Mouse (Mus musculus) left cerebral cortex, postnatal 25 days (tissue): ENCODE measurements around the gene Inmt. TPM values are rescaled to one million over a fixed set of nuclear protein-coding genes. Genes with fewer than 3 reads are reported as not detected.
"Not testable (repeated sequence)": the region's sequence is repeated elsewhere in the genome, so short reads cannot be mapped to it uniquely, and the experiment has no call there.

Experiments used
- DNase-seq, 2 experiments: peaks; one replicate each; pipeline ENCODE4 v3.0.0; 2022; ENCODE audit warnings: low spot score in 2 of 2, mixed read lengths in 1 of 2
- intact Hi-C: fragments of 180-260 bp; cut with DNase I; formaldehyde crosslinking; loops from one replicate; pipeline ENCODE4 v1.15.1; 2025
- total RNA-seq, 2 experiments: library from RNA; stranded (reverse); gene quantifications; 2 replicates each; pipeline ENCODE4 v1.2.3; 2021

Inmt gene
- total RNA-seq, result 1 to 10 TPM; 1.0 to 1.6 TPM

GRCm38 (mm10) chr6:55174741-55175181 is at the start of gene Inmt:
Inmt (minus strand) TSS chr6:55175043.
- intact Hi-C loops, result no loop called here
- DNase-seq, result no peak

- no peak for DNase-seq
- intact Hi-C loops, result no loop called here
Observed at GRCm38 (mm10) chr6:55223986-55224385, 49.1 kb upstream of the Inmt start.

GRCm38 (mm10) chr6:55218232-55218631 is 43.4 kb upstream of the Inmt start:
- intact Hi-C loops, result no loop called here
- no peak for DNase-seq

GRCm38 (mm10) chr6:55214541-55214940 is 39.7 kb upstream of the Inmt start:
- intact Hi-C loops, result no loop called here
- DNase-seq, result no peak

GRCm38 (mm10) chr6:55210423-55211365 is 35.9 kb upstream of the Inmt start:
- intact Hi-C loops, result no loop called here
- no peak for DNase-seq

- intact Hi-C loops, result no loop called here
- DNase-seq, result no peak
Observed at GRCm38 (mm10) chr6:55207786-55208185, 32.9 kb upstream of the Inmt start.

- no peak for DNase-seq
- intact Hi-C loops, result no loop called here
Observed at GRCm38 (mm10) chr6:55203931-55204330, 29.1 kb upstream of the Inmt start.

GRCm38 (mm10) chr6:55202913-55203910 is 28.4 kb upstream of the Inmt start, which contains the start of gene Mindy4:
Mindy4 (plus strand) TSS chr6:55203383.
- intact Hi-C loops, result no loop called here
- peak; percentile 85 to 93 for DNase-seq

GRCm38 (mm10) chr6:55199047-55199446 is 24.2 kb upstream of the Inmt start:
- no peak for DNase-seq
- intact Hi-C loops, result no loop called here

GRCm38 (mm10) chr6:55193171-55193570 is 18.3 kb upstream of the Inmt start:
- intact Hi-C loops, result no loop called here
- DNase-seq, result no peak

GRCm38 (mm10) chr6:55191537-55191936 is 16.7 kb upstream of the Inmt start:
- intact Hi-C loops, result no loop called here
- no peak for DNase-seq

- intact Hi-C loops, result no loop called here
- DNase-seq, result no peak
Observed at GRCm38 (mm10) chr6:55189406-55189805, 14.6 kb upstream of the Inmt start.

- DNase-seq, intact Hi-C loops: not testable (repeated sequence)
Observed at GRCm38 (mm10) chr6:55187827-55188226, 13.0 kb upstream of the Inmt start.

- intact Hi-C loops, result no loop called here
Observed at GRCm38 (mm10) chr6:55182655-55183430, 8.0 kb upstream of the Inmt start.

GRCm38 (mm10) chr6:55179560-55179959 is 4.7 kb upstream of the Inmt start:
- no peak for DNase-seq
- intact Hi-C loops, result no loop called here

More at GRCm38 (mm10) chr6:55182655-55183430, 8.0 kb upstream of the Inmt start:
- DNase-seq, result no peak

- DNase-seq, result peak in 1 of 2 experiments; percentile 5
- intact Hi-C loops, result no loop called here
Observed at GRCm38 (mm10) chr6:55177060-55177732, 2.4 kb upstream of the Inmt start.

GRCm38 (mm10) chr6:55175892-55176291 is 1.0 kb upstream of the Inmt start:
- intact Hi-C loops, result no loop called here
- DNase-seq, result no peak

- no peak for DNase-seq
- intact Hi-C loops, result no loop called here
Observed at GRCm38 (mm10) chr6:55175456-55175855, 613 bp upstream of the Inmt start.

GRCm38 (mm10) chr6:55173941-55174349 is 898 bp downstream of the Inmt start:
- DNase-seq, result no peak
- intact Hi-C loops, result no loop called here
